7 mouse cellular contexts compared by ENCODE assay signal in genomic region chr2:28840222-28840951, GRCm38 (mm10). TPM values are rescaled to one million over a fixed set of nuclear protein-coding genes. Genes with fewer than 3 reads are reported as not detected.
A peak's percentile ranks its signal among the peaks of the same experiment; 100 is the strongest.
DNase-seq lines count a peak whose midpoint lies in the region; ATAC-seq lines count a peak whose summit lies in the region.

TSS of gene Gtf3c4 (minus strand) at chr2:28840360.
TSS of gene Ddx31 (plus strand) at chr2:28840406.

- H3K9me3 ChIP-seq in intestine, embryonic 15.5 days, result no peaks in the 10 kb centered on the region
- H3K9me3 ChIP-seq in midbrain, embryonic 10.5 days (replicated peaks), result no peaks in the 10 kb centered on the region

- H3K4me1 ChIP-seq in intestine, embryonic 15.5 days (replicated peaks), result peaks cover 11% of the 10 kb centered on the region
- H3K4me1 ChIP-seq in midbrain, embryonic 10.5 days, result peaks cover 48% of the 10 kb centered on the region

- H3K27me3 ChIP-seq in intestine, embryonic 15.5 days (replicated peaks), result no peaks in the 10 kb centered on the region
- H3K27me3 ChIP-seq in midbrain, embryonic 10.5 days (ENCODE audit: low read depth, poor library complexity, severe bottlenecking), result no peaks in the 10 kb centered on the region

- peak within 1 kb of the TSS; percentile 74 for H3K4me2 ChIP-seq in intestine, embryonic 15.5 days (replicated peaks)

- peak; percentile 95 for DNase-seq in adrenal gland, adult 2 months
- DNase-seq in embryo, embryonic 11.5 days (ENCODE audit: low read depth, low spot score), result peak; percentile 92
- peak; percentile 93 to 94 for DNase-seq in gastrocnemius, postnatal 36 days
- peak; percentile 95 for DNase-seq in left cerebral cortex, postnatal 25 days (ENCODE audit: low spot score in 2 of 2)
- peak; percentile 95 for DNase-seq in midbrain, embryonic 10.5 days (ENCODE audit: low spot score)
- peak; percentile 96 for DNase-seq in right cerebral cortex, postnatal 4 days

- under 1% methylated on average over 63 of the region's 63 CpGs for WGBS in intestine, embryonic 15.5 days
- WGBS in midbrain, embryonic 10.5 days, result under 1% methylated on average over 63 of the region's 63 CpGs

- ATAC-seq in intestine, embryonic 15.5 days, result peak; percentile 96

- intact Hi-C loops in gastrocnemius, postnatal 36 days (cut with DNase I), result no loop called here
- intact Hi-C loops in left cerebral cortex, postnatal 25 days (cut with DNase I), result loop anchor here (5.0 kb wide), 2 partner anchors 83 to 143 kb away; partner anchors contain the start of gene Spaca9

- H3K36me3 ChIP-seq in intestine, embryonic 15.5 days, result peaks cover 7% of the 10 kb centered on the region
- H3K36me3 ChIP-seq in midbrain, embryonic 10.5 days, result peaks cover 27% of the 10 kb centered on the region

- peak within 1 kb of the TSS; percentile 91 for H3K4me3 ChIP-seq in intestine, embryonic 15.5 days (replicated peaks)
- peak within 1 kb of the TSS; percentile 99 for H3K4me3 ChIP-seq in midbrain, embryonic 10.5 days

- peak within 1 kb of the TSS; percentile 88 for H3K9ac ChIP-seq in intestine, embryonic 15.5 days

- peak within 1 kb of the TSS; percentile 81 for H3K27ac ChIP-seq in intestine, embryonic 15.5 days
- peak within 1 kb of the TSS; percentile 96 for H3K27ac ChIP-seq in midbrain, embryonic 10.5 days (replicated peaks)

RNA-seq across cellular contexts. Expression of gene Gtf3c4, which starts in this region (rescaled TPM):
- 10 to 100 TPM; 27.5 to 29.6 TPM for total RNA-seq in adrenal gland, adult 2 months (2021)
- polyA plus RNA-seq in adrenal gland, adult 2 months (2012; rRNA removed), result 5.9 and 9.6 TPM in 2 replicates
- 10 to 100 TPM; 12.3 to 14.5 TPM for total RNA-seq in gastrocnemius, postnatal 36 days (2021)
- polyA plus RNA-seq in intestine, embryonic 15.5 days (2015; fragmentation: Nextera tagmentation; extraction: Ambion mirVana), result 10.4 and 10.9 TPM in 2 replicates
- total RNA-seq in left cerebral cortex, postnatal 25 days (2021), result 10 to 100 TPM; 34.5 to 39.2 TPM
- polyA plus RNA-seq in midbrain, embryonic 10.5 days (2016; fragmentation: Nextera tagmentation; extraction: Ambion mirVana), result 23.9 and 24.9 TPM in 2 replicates

RNA-seq across cellular contexts. Expression of gene Ddx31, which starts in this region (rescaled TPM):
- total RNA-seq in adrenal gland, adult 2 months (2021), result 10 to 100 TPM; 10.1 to 10.6 TPM
- polyA plus RNA-seq in adrenal gland, adult 2 months (2012; rRNA removed), result 3.5 and 6.3 TPM in 2 replicates
- total RNA-seq in gastrocnemius, postnatal 36 days (2021), result 1 to 10 TPM; 4.1 to 4.3 TPM
- 12.1 and 13.6 TPM in 2 replicates for polyA plus RNA-seq in intestine, embryonic 15.5 days (2015; fragmentation: Nextera tagmentation; extraction: Ambion mirVana)
- total RNA-seq in left cerebral cortex, postnatal 25 days (2021), result 1 to 10 TPM; 5.9 to 8.1 TPM
- polyA plus RNA-seq in midbrain, embryonic 10.5 days (2016; fragmentation: Nextera tagmentation; extraction: Ambion mirVana), result 20.4 and 22.0 TPM in 2 replicates

Comparison
In these comparisons a context has a peak if more than half of its experiments do, and no peak if none do; other contexts are left out.
1. Peak in every context shown above with its lines: DNase-seq, ATAC-seq, H3K4me3 ChIP-seq and H3K27ac ChIP-seq.